Mouse (Mus musculus): ENCODE measurements around the gene Fam166a.

The Fam166a gene

DNA sequence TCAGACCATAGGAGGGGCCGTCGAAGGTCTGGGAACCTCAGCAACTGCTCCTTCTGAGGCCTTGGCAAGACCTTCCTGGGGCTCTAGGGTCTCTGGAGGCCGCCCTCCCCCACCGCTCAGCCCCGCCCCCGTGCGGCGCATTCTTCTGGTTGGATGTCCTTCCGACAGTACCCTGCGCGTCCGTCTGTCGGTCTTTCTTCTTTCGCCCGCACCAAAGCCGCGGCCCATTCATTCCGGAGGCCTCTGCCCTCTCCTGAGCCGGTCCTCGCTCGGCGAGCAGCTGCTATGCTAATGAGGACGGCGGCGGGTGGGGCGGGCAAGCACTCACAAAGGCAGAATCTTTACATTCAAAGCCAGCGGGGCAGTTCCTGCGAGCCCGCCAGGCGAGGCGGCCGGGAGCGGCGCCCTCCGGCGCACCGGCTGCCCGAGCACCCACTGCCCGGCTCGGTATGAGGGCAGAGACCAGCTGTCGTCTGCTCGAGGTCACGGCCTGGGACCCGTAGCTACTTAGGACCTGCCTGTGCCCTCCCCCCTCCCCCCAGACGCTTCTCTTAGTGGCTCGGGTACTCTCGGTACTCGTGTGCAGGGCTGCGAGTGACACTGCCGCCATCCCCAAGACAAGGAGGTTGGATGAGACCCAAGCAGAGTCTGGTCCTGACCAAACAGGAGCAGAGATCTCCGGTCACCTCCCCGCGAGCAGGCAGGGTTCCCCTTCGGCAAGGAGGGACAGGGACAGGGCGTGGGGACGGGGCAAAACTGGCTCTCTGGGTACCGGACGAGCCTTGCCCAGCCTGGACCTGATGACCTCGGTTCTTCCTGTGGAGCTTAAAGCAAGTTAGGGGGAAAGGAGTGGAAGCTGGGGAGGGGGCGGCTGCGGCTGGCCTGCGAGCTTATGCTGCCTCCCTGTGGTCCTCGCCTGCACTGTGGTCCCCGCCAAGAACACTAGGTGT is 32.6 kb upstream of the Fam166a start:
- no peak for DNase-seq (ENCODE audit: low spot score)

DNA sequence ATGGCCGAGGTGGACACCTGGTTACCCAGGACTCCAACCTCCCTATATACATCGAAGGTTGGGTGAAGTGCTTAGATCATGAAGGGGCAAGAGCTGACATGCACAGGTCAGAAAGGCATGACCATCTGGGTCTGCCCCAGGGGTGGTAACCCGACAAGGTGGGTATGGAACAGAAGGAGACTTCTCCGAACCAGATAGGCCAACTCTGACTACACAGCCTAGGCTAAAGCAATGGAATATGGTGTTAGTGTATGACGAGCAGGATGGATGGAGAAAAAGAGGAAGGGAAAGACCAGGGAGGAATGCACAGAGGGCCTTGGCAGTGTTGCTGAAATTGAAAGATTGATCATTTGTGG is 32.0 kb upstream of the Fam166a start:
- no peak for DNase-seq (ENCODE audit: low spot score)

DNA sequence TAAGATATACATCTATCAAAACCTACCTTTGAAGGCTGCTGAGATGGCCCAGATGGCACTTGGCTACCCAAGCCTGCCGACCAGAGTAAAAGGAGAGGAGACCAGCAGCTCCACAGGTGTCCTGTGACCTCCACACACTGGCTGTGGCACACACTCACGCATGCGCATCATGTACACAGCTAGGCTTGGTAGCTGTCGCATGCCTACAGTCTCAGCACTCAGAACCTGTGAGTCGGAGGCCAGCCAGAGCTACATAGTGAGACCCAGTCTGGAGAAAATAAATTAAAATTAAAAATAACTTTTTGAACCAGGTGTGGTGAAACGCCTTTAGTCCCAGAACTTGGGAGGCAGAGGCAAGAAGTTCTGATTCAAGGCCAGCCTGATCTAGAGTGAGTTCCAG is 30.7 kb upstream of the Fam166a start:
- DNase-seq (ENCODE audit: low spot score): no peak

DNA sequence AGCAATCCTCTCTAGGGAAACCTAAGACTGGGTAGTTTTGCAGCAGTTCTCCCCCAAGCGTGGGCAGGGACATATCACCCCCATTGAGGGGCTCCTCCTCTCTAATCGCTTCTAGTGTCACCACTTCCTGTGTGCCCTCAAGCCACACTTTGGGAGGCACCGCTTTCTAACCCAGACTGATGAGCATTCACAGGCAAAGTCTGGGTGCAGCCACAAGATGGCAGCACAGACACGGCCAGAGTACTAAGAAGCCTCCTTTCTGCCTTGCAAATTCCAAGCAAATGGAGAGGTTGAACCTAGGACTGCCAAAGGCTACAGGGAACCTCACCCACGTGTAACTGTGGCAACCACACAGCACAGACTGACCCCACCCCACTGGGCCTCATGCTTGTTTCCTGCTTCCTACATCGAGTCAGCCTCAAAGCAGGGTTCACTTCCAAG is 25.2 kb upstream of the Fam166a start:
- no peak for DNase-seq (ENCODE audit: low spot score)

DNA sequence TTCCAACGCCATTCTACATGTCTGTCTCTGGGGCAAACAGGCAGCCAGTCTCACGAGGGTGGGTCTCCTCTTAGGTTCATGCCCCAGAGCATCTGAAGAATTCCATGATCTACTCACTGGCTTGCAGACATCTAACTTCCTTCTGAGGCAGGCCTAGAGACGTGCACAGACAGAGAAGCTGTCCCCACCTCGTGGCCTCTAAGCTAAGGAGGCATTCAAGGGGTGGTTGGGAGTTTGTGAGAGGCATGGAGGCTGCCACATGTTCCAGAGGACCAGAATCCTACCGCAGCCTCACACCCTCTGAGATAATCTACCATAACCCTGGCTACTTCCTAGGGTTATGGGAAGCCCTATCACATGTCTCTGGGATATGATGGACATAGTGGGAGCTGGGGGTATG is 24.5 kb upstream of the Fam166a start:
- no peak for DNase-seq (ENCODE audit: low spot score)

DNA sequence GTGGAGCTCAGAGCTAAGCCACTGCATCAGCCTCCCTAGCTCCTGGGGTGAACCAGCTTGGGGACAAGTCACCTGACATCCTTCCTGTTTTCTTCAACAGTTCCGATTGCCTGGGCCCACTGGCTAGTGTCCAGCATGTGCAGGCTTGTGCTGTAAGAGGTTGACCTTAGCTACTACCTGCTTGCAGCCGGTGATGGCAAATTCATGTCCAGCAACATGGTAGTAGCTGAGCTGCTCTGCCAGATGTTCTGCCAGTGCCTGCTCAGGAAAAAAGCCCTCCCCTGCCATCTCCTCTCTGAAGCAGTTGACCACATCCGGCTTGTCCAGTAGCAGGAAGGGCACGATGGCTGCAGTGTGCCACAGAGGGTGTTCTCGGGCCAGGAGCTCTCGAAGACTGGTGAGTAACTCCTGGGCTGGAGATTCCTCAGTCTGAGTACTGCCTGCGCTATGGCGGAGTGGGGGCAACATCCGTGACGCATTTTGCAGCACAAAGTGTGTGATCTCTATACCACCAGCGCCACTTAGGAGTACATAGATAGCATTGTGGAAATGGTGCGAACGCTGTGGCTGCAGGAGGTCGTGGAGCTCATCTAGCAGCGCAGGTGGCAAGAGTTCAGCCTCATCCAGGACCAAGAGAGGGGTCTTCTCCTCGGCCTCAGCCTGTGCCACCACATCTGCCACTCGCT is 23.9 kb upstream of the Fam166a start:
- no peak for DNase-seq (ENCODE audit: low spot score)

DNA sequence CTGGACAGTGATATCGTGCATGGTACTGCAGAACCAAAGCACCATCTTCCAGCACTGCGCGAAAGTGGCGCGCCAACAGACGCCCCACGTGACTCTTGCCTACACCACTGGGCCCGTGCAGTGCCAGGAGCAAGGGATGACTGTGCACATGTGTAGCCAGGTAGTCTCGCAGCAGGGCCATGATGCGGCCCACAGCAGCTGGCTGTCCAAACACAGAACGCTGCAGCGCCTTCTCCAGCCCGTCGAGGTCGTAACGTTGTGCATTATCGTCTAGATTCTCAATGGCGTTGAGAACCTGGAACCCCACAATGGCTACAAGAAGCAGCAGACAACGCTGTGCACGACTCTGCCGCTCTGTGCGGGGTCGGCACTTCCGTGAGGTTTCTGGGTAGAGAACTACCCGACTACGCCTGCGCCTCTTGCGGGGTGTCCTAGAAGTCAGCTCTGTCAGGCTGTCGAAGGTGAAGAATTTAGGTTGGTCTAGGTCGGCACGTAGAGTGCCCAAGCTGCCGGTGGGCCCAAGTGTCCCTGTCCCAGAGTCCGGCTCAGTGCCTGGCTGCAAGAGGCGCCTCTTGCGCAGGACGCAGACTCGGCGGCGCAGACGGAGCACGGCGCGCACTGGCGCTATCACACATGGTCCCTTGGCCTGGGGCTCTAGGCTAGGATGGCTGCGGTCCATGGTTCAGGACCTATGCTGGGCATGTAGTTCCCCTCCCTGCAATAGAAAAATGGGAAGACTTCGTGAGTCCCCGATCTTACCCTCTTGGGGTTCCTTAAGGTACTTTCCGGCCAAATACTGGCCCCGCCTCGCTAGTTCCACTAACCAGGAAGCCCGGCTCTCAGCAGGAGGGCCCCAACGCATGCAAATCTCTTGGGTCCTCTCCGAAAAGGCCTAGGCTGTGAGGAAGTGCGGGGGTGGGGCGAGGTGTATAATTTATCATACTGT is 23.1 kb upstream of the Fam166a start:
- DNase-seq (ENCODE audit: low spot score): no peak

DNA sequence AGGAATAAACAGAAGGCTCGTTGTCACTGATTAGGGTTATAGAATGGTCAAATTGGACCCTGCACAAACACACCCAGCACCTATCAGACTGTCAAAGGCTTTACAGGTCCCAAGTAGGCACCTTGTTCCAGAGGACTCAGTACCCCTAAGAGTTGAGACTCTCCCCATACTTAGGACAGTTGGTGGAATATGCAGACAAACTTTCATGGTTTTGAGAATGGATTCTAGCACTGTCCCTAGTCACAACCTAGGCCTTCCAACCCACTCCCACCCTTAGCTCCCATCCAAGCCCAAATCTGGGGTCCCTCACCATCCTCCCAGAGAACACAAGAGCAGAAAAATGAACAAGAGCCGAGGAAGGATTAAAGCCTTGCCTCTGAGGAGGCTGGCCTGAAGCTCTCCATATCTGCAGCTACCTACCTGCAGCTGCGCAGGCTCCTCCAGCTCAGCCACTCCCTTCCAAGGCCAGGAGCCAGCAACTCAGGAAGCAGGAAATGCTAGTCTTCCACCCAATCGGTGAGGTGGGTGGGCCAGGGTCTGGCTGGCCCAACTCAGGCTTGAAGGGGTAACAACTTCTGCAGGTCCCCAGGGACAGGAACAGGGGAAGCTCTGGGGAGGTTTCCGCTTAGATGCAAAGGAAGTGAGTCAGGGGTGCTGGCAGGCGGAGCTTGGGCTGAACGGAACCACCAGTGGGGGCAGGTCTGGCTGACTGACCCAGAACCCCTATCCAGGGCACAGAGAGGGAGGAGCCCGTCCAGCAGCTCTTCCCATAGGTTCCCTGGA is 22.2 kb upstream of the Fam166a start, which contains the start of gene Tor4a:
Gene Tor4a, minus strand, starts transcription at position 715 of the 783 bp plus-strand sequence.
- no peak for DNase-seq (ENCODE audit: low spot score)

DNA sequence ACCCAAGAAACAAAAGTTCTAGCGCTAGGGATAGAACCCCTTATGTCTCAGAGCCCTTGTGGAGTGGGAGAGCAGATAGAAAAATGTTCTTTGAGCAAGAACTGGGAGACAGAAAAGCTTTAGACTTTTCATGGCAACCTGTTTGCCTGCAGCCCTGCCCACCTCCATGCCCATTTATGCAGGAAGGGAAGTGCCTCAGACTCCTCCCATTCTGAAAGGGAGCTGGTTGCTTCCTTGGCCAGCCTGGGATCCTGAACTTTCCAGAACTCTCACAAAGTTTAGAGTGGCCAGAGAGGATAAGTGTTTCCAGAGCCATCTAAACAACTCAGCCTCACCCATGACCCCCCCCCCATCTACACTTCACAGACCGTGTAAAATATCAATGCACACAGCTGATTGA is 21.4 kb upstream of the Fam166a start:
- no peak for DNase-seq (ENCODE audit: low spot score)

DNA sequence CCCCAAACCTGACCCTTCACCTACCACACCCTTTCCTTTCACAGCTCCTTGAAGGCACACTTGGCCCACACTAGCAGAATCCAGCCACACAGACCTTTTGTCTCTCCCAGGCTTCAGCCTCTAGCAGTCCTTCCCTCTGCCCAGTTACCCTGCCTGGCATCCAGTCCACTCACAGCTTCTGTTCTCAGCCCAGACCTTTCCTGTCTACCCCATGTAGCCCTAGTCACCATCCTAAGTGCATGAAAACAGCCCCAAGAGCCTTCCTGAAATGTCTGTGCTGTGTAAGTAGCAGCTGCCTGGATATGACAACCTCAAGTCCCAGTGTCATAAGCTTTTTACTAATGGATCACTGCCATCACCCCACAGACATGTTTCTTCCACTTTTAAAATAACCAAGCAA is 20.6 kb upstream of the Fam166a start:
- no peak for DNase-seq (ENCODE audit: low spot score)

DNA sequence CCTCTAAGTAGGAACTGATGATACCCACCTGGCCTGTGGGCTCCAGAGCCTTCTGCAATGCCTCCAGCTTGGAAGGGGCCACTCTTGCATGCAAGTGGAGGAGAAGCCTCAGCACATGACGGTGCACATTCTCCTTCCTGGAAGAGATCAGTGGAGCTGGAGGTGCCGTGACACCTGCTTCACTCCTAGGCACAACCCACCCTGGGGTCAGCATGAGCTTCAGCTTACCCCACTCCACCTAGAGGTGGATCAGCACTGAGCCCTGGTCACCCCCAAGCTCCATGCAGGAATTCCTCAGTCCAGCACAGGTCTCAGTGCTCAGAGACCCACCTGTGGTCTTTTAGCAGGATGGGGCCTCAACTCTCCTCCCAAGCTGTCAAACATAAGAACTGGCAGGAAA is 17.9 kb upstream of the Fam166a start:
- DNase-seq (ENCODE audit: low spot score): no peak

DNA sequence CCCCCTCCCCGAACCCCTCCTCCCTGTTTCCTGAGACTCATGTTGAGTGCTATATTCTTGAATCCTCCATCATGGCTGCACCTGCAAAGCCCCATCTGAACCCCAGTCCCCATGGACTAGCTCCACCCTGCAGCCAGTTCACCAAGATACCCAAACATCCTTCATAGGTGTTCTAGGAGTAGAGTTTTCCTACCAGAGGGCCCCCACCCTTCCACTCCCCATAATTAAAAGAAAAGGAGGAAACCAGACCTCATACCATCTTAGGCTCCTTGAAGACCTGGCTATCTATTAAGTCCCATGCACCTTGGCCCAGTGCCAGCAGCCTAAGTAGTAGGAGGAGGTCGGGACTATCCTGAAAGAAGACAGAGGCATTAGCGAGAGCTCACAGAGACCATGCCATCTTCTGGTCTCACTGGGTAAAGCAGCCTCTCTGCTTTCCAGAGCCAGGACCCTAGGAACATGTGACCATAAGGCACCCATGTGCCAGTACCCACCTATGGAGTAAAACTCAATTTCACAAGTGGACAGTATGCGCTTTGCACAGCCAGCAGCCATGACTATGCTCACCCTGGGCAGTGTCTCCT is 14.8 kb upstream of the Fam166a start:
- no peak for DNase-seq (ENCODE audit: low spot score)

DNA sequence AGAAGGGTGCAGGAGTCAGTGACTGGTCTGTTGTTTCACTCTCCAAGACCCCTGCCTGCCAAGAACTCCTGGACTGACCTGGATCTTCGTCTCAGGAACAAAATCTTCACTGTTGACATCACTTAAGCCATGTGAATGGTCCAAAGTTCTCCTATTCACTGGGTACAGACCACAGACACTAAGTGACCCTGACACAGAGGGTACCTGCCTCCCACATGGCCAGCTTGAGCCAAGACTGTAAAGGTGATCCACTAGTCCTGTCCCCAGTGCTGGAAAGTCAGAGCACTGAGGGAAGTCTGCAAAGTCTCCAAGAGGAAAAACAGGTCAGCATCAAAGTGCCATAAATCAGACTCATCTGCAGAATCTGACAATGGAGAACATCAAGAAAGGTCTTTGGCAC is 11.0 kb upstream of the Fam166a start:
- DNase-seq (ENCODE audit: low spot score): no peak

DNA sequence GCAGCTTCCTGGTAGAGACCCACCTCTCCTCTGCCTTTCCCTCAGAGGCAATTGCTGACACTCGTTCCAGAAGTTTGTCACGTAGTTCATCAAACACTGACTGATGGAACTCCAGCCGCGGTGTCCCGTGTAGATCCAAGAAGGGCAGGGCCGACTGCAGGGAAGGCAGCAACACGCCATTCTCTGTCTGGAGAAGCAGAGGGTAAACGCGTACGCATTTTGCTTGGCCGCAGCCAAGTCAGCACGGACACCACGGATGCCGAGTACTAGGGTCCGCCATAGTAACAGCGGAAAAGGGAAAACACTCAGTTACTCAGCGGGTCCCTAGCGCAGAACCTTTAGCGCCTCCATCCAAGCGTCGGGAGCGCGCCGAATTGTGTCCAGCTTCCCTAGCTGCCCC is 7.9 kb upstream of the Fam166a start:
- no peak for DNase-seq (ENCODE audit: low spot score)

DNA sequence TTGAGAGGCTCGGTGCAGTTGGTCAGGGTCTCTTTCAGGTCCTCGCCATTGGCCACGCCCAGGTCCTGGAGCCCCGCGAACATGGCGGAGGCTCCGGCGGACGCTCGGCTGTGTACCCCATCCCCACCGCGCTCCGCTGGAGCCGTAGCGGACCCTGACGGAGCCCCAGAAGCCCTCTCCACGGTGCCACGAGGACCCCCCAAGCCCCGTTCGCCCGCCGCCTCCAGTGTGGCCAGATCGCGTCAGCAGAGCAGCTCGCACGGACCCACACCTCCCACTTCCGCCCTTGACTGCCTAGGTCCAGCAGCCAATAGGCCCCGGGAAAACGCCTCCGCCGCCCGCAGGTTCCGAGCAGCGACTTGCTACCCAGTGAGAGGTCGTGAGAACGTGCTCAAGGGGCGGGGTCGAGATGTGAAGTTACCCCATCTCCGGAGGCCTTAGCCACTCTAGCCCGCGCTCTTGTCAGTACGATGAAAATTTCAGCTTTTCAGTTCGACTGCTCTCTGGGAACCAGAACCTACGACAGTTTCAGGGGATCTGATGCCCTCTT is 7.3 kb upstream of the Fam166a start, which contains the start of gene Nelfb:
Gene Nelfb, minus strand, starts transcription at position 369 of the 550 bp plus-strand sequence.
- DNase-seq (ENCODE audit: low spot score): peak; percentile 57

DNA sequence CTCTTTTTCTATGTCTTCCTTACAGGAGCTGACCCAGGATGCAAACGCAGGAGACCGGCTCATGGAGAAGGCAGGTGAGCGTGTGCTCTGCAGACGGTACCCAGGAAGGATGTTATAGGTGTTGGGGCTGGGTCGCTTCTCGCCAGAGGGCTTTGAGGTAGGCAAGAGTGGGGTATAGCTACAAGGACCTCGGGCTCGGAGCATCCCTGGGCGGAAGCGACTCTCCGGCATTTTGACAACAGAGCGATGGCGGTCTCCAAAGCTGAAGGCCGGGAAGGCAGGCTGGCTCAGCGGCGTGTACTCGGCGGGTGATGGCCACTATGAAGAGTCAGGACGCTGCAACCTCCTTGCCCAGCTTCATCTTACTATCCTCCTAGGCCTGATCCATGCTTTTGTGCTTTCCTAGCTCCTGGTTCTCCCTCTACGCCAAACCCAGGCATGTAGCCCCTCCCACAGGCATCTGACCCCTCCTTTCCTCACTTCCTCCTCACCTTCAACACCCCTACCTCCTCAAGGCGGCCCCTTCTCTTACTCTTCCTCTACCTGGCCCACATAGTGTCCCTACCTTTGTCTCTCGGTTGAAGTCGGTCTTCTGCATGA is 5.2 kb upstream of the Fam166a start:
- no peak for DNase-seq (ENCODE audit: low spot score)

DNA sequence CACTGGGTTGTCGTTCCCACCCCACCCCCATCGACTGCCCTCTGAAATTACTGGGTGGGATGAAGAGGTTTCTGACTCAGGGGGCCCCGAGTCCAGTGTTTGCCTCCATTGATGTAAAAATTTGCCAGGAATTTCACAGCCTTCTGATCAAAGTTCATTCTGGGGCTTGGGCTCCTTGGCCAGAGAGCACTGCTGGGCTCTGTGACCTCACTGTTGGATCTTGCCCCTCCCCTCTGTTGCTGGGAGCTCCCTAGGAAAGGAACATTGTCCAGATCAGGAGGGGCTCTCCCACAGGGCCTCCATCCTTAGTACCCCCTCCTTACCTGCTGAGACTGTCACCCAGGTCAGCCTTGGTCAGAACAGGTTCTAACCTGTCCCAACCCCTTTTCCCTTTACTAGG is 4.1 kb upstream of the Fam166a start, which contains the start of gene Stpg3:
Gene Stpg3, minus strand, starts transcription at position 194 of the 400 bp plus-strand sequence.
- DNase-seq (ENCODE audit: low spot score): no peak

DNA sequence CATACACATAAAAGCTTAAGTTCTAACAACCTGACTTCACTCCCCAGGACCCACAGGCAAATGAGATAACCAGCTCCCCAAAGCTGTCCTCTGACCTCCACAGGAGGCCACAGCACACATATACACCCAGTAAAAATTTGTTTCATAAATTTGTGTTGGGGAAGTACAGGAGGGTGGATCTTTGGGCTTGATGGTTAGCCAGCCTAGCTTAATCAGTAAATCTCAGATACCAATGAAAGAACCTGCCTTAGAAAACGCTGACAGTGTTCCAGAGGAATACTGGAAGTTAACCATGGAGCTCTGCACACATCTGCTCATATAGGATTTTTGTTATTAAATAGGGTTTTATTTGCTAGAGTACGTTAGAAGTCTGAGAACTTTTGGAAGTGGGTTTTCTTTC is 879 bp upstream of the Fam166a start:
- no peak for DNase-seq (ENCODE audit: low spot score)

DNA sequence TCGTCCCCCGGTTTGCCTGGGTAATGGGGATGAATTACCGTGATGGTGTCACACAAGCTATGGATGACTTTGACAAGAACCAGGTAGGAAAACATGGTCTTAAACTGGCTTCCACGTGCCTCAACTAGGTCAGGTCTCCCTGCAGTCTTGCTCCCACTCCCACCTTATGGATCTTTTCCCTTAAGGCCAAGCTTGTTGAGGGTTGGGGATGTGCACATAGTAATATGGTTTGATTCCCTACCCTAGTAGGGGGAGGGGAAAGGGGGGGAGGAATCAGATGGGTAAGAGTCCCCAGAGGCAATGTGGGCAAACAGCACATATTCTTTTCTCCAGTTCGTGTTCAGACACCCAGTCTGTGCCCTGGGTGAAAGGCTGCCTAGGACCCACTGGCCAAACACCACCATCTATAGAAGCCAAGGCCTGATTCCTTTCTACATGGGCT is 2.8 kb downstream of the Fam166a start:
- no peak for DNase-seq (ENCODE audit: low spot score)
